Mouse (Mus musculus): ENCODE measurements around the gene Hypk.

DNA sequence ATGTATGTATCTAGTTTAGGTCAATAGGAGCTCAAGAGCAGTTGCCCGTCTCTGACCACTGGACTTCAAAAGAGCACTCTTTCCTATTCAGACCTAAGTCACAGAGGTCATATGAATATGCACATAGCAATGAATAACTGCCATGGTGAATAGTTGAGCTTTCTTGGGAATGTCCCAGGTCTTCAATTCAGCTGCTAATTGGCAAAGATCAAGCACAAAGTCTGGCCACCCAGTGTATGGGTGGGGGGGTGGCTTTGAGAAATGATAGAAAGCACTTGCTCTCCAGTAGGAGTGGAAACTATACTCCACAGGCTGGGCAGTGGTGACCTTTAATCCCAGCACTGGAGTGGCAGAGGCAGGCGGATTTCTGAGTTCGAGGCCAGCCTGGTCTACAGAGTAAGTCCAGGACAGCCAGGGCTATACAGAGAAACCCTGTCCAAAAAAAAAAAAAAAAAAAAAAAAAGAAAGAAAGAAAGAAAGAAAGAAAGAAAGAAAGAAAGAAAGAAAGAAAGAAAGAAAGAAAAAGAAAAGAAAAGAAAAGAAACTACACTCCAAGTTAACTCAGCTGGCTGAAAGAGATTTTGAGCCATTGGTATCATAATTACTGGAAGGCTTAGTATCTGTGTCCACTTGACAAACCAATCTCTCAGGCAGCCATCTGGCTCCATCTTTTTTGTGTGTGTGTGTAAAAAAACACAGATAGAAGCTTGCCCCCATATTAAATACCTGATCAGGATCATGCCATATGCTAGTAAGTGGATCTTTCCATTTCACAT, 24.6 kb downstream of the Hypk start:
- TF ChIP-seq CTCF (IDR thresholded peaks at IDR 0.05; ENCODE audit: low read depth) (no peak), EP300 (IDR thresholded peaks at IDR 0.05; ENCODE audit: low read depth) (no peak)
